Mouse (Mus musculus): ENCODE data around the gene Snapin. TPM values are rescaled to one million over a fixed set of nuclear protein-coding genes. Genes with fewer than 3 reads are reported as not detected.

Gene Snapin
- polyA plus RNA-seq (2017; shearing (Covaris generic)): 132 TPM

DNA sequence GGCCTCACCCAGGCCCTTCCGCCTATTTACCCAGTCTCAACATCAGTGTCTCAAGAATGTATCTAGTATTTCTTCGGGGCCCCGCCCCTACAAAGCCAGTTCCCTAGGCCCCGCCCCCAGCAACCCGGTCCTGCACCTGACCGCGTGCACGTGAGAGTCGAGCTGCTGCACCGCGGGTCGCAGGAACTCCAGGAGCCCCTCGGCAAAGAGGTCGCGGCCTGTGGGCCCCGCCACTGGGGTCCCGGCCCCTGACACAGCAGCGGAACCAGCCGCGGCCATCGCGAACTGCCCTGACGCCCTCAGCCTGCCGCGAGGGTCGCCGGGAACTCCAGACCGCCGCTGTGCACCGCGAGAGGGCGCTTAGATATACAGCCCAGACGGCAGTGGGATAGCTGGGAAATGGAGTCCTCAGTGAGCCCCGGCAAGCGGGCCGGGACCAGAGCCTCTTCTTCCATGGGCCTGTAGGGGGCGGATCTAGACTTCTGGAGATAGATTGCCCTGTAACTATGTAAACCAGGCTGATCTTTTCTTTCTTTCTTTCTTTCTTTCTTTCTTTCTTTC is at the start of gene Snapin:
TSS of gene Snapin (minus strand) at position 338 of the 561 bp plus-strand sequence.

DNA sequence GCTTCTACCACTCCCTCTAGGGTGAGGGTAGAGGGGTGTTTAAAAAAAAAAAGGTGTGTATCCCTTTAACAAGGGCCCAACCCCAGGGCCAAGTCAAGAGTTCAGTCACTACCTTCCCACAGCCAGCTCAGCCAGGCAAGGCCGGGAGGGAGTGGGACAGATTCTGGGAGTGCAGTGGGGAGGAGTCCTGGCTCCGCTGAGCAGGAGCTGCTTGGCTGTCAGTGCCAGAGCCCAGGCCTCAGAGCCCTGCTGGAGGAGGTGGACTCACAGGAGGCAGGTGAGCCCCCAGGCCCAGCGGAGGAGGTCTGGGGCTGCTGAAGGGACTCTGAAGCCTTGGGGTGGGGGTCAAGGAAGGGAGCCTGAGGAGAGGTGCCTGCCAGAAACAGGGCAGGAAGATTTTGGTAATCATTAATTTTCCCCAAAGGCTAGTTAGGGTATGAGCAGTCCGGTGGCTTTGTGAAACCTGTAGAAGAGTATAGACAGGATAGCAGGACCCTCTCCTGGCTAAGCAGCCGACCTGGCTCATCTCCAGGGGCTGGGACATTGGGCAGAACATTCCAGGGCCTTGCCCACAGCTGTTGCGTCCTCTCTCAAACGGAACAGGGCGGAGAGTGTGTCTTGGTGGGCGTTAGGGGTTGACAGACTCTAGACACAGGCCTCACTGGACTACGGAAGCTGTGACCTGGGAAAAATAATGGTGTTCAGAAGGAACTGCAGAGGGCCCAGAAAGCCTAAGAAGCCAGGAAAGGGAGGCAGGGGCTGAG is 46.5 kb upstream of the Snapin start, which contains the start of gene S100a16:
TSS of gene S100a16 (plus strand) at position 114 of the 764 bp plus-strand sequence.

DNA sequence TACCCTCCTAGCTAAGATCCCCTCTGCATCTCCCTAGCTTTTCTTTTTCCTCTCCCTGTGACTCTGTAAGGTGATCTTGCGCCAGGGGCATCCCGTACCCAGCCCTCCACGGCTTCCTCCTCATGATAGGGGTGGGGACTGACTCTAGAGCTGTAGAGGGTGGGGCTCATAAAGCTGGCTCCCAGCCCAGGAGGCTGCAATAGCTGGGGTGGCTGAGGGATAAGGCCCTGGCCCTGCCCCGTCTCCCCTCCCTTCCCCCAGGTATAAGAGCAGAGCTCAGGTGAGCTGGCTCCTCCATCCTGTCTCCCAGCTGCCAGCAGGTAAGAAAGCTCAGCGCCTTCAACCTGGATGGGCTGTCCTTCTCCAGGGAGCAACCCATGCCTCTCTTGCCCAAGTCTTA is 35.7 kb upstream of the Snapin start, which contains the start of gene S100a14:
TSS of gene S100a14 (plus strand) at position 277 of the 400 bp plus-strand sequence.

GRCm38 (mm10) chr3:90513796-90514590 is 23.2 kb upstream of the Snapin start, which contains the start of the genes S100a1 and S100a13:
Gene S100a1 (minus strand): TSS chr3:90514392.
Gene S100a13 (plus strand): TSS chr3:90514435.

DNA sequence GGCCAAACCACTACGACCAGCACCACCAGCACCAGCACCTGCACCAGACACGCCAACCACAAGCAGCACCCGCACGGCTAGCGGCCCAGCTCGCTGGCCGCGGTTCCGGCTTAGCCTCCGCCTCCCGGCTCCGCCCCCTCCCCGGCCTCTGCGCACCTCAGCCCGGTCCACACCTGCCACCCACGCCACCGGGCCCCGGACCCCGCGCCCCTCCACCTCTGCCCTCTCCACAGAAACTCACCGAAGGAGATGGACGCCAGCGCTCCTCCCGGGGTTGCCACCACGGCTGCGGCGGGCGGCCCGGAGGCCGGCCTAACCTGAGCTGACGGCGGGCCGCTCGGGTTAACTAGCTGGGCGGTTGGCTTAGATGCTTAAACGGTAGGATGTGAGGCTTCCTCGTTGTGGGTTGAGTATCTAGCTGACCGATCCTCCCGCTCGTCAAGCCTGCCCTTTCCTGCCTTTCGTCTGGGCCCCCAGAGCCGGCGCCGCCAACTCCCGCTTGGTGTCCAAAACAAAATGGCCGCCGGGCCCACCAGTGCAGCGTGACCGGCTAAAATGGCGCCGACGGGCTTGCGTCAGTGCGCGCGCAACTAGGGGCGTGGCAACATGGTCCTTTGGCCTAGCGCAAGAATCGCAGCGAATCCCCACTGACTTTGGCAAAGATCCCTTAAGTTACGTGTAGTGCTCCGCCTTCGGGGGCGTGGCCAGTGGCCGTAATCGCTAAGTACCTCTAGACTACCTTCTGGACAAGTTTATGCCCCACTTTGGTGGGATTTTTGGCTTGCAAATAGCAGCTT is 18.3 kb upstream of the Snapin start, which contains the start of gene Chtop:
TSS of gene Chtop (minus strand) at position 549 of the 797 bp plus-strand sequence.

DNA sequence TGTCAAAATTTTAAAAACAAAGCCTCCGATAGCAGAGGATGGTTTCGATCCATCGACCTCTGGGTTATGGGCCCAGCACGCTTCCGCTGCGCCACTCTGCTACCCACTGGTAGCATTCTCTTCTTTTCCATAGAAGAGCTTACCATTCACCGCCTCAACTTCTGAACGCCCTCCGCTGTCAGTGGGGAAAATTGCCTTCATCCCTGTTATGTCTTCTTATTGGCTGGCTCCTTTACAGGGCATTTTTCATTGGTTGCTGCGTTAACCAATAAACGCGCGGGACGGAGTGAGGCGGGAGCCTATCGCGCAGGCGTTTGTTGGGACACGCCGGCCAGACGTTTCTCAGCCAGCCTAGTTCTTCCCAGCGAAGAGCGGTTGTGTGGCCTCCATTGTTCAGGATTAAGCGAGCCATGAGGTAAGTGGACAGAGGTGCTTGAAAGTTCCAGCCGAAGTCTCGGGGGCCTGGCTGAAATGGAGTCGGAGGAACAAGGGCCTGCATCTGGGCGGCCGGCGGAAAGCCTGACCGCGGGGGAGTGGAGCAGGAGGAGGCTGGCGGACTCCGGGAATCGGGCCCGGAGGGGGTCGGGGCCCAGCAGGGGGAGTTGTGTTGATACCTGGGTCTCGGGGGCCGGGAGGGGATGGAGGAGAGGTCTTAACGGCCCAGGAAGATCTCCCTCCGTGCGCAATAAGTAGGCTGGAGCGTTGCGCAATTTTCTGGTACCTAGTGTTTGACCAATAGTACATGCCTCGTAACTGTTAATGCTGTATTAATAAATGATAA is 14.8 kb downstream of the Snapin start, which contains the start of gene Ilf2:
TSS of gene Ilf2 (plus strand) at position 296 of the 781 bp plus-strand sequence.

DNA sequence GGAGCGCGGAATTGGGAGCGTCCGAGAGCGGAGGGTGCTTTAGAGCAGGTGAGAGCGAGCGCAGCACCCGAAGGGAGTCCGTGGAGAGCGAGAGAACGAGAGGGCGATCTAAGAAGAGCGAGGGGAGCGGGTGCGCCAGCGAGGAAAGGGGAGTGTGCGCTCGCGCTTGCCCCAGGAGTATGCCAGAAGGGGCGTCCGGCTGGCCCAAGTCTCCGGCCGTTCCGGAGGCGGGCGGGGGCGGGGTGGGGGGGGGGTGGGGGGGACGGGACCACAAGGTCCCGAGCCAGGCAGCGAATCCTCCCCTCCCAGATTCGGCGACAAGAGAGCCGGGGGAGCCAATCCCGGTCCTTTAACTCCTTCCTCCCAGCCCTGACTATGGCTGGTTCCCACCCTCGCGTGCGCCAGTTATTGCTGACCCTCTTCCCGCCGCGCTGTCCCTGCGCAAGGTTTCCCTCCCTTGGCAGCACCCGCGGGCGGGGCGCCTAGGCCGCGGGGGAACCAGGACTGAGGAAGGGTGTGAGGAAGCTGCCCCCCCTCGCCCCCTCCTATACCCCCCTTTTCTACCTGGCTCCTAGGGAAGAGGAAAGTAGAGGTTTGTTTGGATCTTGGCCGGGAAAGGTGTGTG is 25.0 kb downstream of the Snapin start, which contains the start of gene Npr1:
TSS of gene Npr1 (minus strand) at position 181 of the 625 bp plus-strand sequence.

Other genes starting within 250 kb of the Snapin start
- not detected for gene Creb3l4, start 247.5 kb downstream of the Snapin start, polyA plus RNA-seq (2017; shearing (Covaris generic))
- 3.4 TPM for gene Slc39a1, start 242.9 kb downstream of the Snapin start, polyA plus RNA-seq (2017; shearing (Covaris generic))
- gene Crtc2, start 236.9 kb downstream of the Snapin start, polyA plus RNA-seq (2017; shearing (Covaris generic)): 114 TPM
- gene Dennd4b, start 225.8 kb downstream of the Snapin start, polyA plus RNA-seq (2017; shearing (Covaris generic)): 65.5 TPM
- gene Gatad2b, start 197.9 kb downstream of the Snapin start, polyA plus RNA-seq (2017; shearing (Covaris generic)): 13.3 TPM
- gene Slc27a3, start 101.1 kb downstream of the Snapin start, polyA plus RNA-seq (2017; shearing (Covaris generic)): 0.24 TPM
- gene Ints3, start 57.4 kb downstream of the Snapin start, polyA plus RNA-seq (2017; shearing (Covaris generic)): 43.9 TPM
- gene Npr1, start 25.2 kb downstream of the Snapin start, polyA plus RNA-seq (2017; shearing (Covaris generic)): not detected
- 116 TPM for gene Ilf2, start 14.9 kb downstream of the Snapin start, polyA plus RNA-seq (2017; shearing (Covaris generic))
- gene Chtop, start 18.5 kb upstream of the Snapin start, polyA plus RNA-seq (2017; shearing (Covaris generic)): 218 TPM
- gene S100a1, start 23.4 kb upstream of the Snapin start, polyA plus RNA-seq (2017; shearing (Covaris generic)): 4.7 TPM
- gene S100a13, start 23.4 kb upstream of the Snapin start, polyA plus RNA-seq (2017; shearing (Covaris generic)): 157 TPM
- not detected for gene S100a14, start 35.8 kb upstream of the Snapin start, polyA plus RNA-seq (2017; shearing (Covaris generic))
- gene S100a16, start 46.2 kb upstream of the Snapin start, polyA plus RNA-seq (2017; shearing (Covaris generic)): 0.43 TPM
- 2.4 TPM for gene S100a3, start 69.5 kb upstream of the Snapin start, polyA plus RNA-seq (2017; shearing (Covaris generic))
- 1.1 TPM for gene S100a2, start 99.2 kb upstream of the Snapin start, polyA plus RNA-seq (2017; shearing (Covaris generic))
- not detected for gene Gm42674, start 110.9 kb upstream of the Snapin start, polyA plus RNA-seq (2017; shearing (Covaris generic))
- gene S100a4, start 112.7 kb upstream of the Snapin start, polyA plus RNA-seq (2017; shearing (Covaris generic)): 209 TPM
- not detected for gene S100a5, start 117.5 kb upstream of the Snapin start, polyA plus RNA-seq (2017; shearing (Covaris generic))
- 374 TPM for gene S100a6, start 121.8 kb upstream of the Snapin start, polyA plus RNA-seq (2017; shearing (Covaris generic))
- not detected for gene S100a7a, start 163.0 kb upstream of the Snapin start, polyA plus RNA-seq (2017; shearing (Covaris generic))
- gene S100a8, start 177.9 kb upstream of the Snapin start, polyA plus RNA-seq (2017; shearing (Covaris generic)): not detected
- not detected for gene S100a9, start 204.7 kb upstream of the Snapin start, polyA plus RNA-seq (2017; shearing (Covaris generic))
- gene Pglyrp4, start 235.9 kb upstream of the Snapin start, polyA plus RNA-seq (2017; shearing (Covaris generic)): not detected